Mouse (Mus musculus) midbrain, embryonic 11.5 days (tissue): ENCODE measurements around the gene Naa15. TPM values are rescaled to one million over a fixed set of nuclear protein-coding genes. Genes with fewer than 3 reads are reported as not detected.

Source experiments
- ATAC-seq: fragments of 200-750 bp; cut with Nextera tagmentation; 2 replicates; pipeline ENCODE4 v1.8.0; 2017; ENCODE audit warnings: moderate TSS enrichment, moderate library complexity; ENCODE audit not compliant: low FRiP score
- DNase-seq: peaks from one replicate; pipeline ENCODE4 v3.0.0; 2015; ENCODE audit warnings: low spot score; ENCODE audit errors: missing footprints
- H3K27ac ChIP-seq: fragments of 300-500 bp; sonication (generic); 2 replicates; pipeline ENCODE4 v1.5.1; 2014; ENCODE audit warnings: low read depth, low read length
- H3K27me3 ChIP-seq: fragments of 300-500 bp; sonication (generic); 2 replicates; pipeline ENCODE4 v1.6.1; 2014; ENCODE audit warnings: mild to moderate bottlenecking, low read length, moderate library complexity, mixed read lengths; ENCODE audit not compliant: control insufficient read depth, insufficient read depth
- H3K36me3 ChIP-seq: fragments of 300-500 bp; sonication (generic); 2 replicates; pipeline ENCODE4 v1.6.1; 2014; ENCODE audit warnings: mild to moderate bottlenecking, low read length, moderate library complexity, mixed read lengths; ENCODE audit not compliant: control insufficient read depth, insufficient read depth
- H3K4me1 ChIP-seq: fragments of 300-500 bp; sonication (generic); 2 replicates; pipeline ENCODE4 v1.6.1; 2014; ENCODE audit warnings: low read length; ENCODE audit not compliant: control insufficient read depth, insufficient read depth
- H3K4me2 ChIP-seq: fragments of 300-500 bp; sonication (generic); 2 replicates; pipeline ENCODE4 v1.6.1; 2014; ENCODE audit warnings: mild to moderate bottlenecking, moderate library complexity
- H3K4me3 ChIP-seq: fragments of 300-500 bp; sonication (generic); 2 replicates; pipeline ENCODE4 v1.5.1; 2014; ENCODE audit warnings: low read depth, low read length
- H3K9ac ChIP-seq: fragments of 300-500 bp; sonication (generic); 2 replicates; pipeline ENCODE4 v1.6.1; 2014; ENCODE audit warnings: low read length
- H3K9me3 ChIP-seq: fragments of 300-500 bp; sonication (generic); 2 replicates; pipeline ENCODE4 v1.6.1; 2016; ENCODE audit warnings: low read length; ENCODE audit not compliant: control insufficient read depth
- WGBS: fragments of 180-500 bp; shearing (Covaris S2); extraction: QIAGEN DNeasy Blood & Tissue Kit; methylation state at CpG from one replicate; pipeline ENCODE4 v1.1.7; 2014; 5-methylcytosine and 5-hydroxymethylcytosine counted together
- polyA plus RNA-seq: library from polyadenylated mRNA; unstranded; fragments of >200 nt; fragmentation: Nextera tagmentation; extraction: Ambion mirVana; gene quantifications from 2 replicates; pipeline ENCODE4 v1.2.1, GENCODE M21; 2014

Naa15 gene
- polyA plus RNA-seq, 1 experiment from 2014 or later, result 54.5 TPM

DNA sequence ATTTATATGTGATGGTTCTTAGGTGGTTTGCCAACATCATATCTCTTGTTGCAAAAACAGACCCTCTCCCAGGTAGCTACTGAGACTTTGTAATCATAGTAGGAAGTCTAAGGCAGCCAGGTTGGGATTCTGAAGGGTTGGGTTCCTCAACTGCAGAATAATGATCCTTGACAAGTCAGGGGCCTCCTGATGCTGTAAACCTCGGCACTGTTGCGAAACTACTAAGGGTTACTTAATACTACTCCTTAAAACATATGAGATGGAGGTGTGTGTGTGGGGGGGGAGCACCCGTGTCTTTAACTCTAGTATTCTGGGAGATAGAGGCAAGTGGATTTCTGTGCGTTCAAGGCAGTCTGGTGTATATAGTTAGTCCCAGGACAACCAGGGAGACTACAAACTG is 70.4 kb downstream of the Naa15 start:
- Histone ChIP-seq H3K27me3 (no peaks in the 10 kb centered on the region), H3K4me1 (peaks cover 12% of the 10 kb centered on the region), H3K9ac (no peak overlapping the region), H3K9me3 (no peaks in the 10 kb centered on the region), H3K36me3 (no peaks in the 10 kb centered on the region), H3K27ac (no peak overlapping the region), H3K4me3 (no peak overlapping the region), H3K4me2 (no peak overlapping the region)
- no peak for ATAC-seq
- DNase-seq, result no peak
- 89% methylated on average over 4 of the region's 4 CpGs for WGBS

DNA sequence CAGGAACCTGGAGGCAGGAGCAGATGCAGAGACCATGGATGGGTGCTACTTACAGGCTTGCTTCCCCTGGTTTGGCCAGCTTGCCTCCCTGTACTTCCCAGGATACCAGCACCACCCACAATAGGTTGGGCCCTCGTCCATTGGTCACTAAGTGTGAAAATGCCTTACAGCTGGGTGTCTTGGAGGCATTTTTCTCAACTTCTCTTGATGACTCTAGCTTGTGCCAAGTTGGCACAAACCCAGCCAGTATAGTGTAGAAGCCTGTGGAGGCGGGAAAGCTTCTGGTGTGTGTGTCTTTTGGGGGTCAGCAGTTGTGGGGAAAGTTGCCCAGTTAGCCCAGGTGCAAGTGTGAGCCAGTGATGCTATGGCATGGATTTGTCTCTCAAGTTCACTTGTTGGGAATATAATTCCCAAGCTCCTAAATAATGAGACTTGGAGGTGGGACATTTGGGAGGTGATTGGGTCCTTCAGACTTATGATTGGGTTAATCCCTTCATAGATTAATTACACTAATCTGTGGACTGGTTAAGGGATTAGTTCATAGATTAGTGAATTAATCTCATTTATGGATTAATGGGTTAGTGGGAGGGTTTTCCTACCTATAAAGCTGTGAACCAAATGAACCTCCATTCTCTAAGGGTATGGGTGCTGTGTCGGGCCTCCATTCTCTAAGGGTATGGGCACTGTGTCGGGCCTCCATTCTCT is 71.7 kb downstream of the Naa15 start:
- WGBS, result 92% methylated on average over 4 of the region's 4 CpGs
- peaks cover 12% of the 10 kb centered on the region for H3K4me1 ChIP-seq
- no peaks in the 10 kb centered on the region for H3K27me3 ChIP-seq
- ATAC-seq, result no peak
- DNase-seq, result no peak
- H3K27ac ChIP-seq, result no peak overlapping the region
- H3K4me3 ChIP-seq, result no peak overlapping the region
- no peak overlapping the region for H3K9ac ChIP-seq
- no peak overlapping the region for H3K4me2 ChIP-seq
- no peaks in the 10 kb centered on the region for H3K9me3 ChIP-seq
- no peaks in the 10 kb centered on the region for H3K36me3 ChIP-seq

DNA sequence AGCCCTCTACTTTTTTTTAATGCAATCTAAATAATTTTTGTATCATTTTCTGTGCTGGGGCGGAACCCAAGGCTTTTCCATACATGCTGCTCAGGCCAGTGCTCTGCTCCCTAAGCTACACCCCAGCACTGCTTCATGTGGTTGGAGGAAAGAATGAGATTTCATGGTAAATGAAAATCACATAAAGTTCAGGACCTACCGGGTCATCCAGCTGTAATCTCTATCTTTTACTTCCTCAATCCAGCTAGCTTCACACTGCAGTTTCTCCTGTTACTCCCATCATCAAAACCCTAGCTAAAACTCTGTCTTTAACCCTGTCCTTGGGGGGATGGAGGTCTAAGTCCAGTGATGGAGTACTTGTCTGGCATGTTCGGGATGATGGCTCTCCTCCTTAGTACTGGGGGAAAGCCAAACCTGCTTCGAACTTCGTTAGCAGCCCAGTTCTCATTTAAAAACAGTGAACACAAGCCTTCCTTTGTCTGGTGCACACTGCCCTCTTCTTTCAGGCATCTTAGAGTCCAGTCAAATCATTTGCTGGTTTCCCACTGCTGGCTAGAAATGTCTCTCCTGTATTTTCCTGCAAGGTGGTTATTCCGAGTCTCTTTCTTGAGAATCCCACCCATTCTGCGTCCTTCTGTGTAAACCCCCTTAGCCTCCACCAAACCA is 75.3 kb downstream of the Naa15 start:
- Histone ChIP-seq H3K4me3 (no peak overlapping the region), H3K27me3 (no peaks in the 10 kb centered on the region), H3K4me2 (no peak overlapping the region), H3K4me1 (peaks cover 2% of the 10 kb centered on the region), H3K36me3 (0 out of 2 replicates have a peak, but pooled peaks cover 2% of the 10 kb centered on the region), H3K9me3 (no peaks in the 10 kb centered on the region), H3K27ac (no peak overlapping the region), H3K9ac (no peak overlapping the region)
- whole genome bisulfite sequencing, result 93% methylated on average over 7 of the region's 7 CpGs
- peak; percentile 77 for DNase-seq
- no peak for ATAC-seq

DNA sequence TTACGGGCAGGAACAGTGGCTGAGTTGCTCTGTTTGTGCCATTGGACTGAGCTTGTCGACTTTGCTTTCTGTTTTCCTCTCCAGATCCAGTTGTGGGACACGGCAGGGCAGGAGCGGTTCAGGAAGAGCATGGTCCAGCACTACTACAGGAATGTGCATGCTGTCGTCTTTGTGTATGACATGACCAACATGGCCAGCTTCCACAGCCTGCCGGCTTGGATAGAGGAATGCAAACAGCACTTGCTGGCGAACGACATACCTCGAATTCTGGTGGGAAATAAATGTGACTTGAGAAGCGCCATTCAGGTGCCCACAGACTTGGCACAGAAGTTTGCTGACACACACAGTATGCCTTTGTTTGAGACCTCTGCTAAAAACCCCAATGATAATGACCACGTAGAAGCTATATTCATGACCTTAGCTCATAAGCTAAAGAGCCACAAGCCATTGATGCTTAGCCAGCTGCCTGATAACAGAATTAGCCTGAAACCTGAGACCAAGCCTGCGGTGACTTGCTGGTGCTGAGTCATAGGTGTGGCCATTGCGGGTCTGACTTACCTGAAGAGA is 78.4 kb downstream of the Naa15 start:
- H3K27me3 ChIP-seq, result no peaks in the 10 kb centered on the region
- no peak overlapping the region for H3K4me3 ChIP-seq
- 0 out of 2 replicates have a peak, but pooled peaks cover 2% of the 10 kb centered on the region for H3K36me3 ChIP-seq
- no peaks in the 10 kb centered on the region for H3K4me1 ChIP-seq
- ATAC-seq (no peak), DNase-seq (peak; percentile 47)
- H3K4me2 ChIP-seq, result no peak overlapping the region
- H3K9ac ChIP-seq, result no peak overlapping the region
- no peak overlapping the region for H3K27ac ChIP-seq
- 93% methylated on average over 13 of the region's 13 CpGs for whole genome bisulfite sequencing
- H3K9me3 ChIP-seq, result no peaks in the 10 kb centered on the region

DNA sequence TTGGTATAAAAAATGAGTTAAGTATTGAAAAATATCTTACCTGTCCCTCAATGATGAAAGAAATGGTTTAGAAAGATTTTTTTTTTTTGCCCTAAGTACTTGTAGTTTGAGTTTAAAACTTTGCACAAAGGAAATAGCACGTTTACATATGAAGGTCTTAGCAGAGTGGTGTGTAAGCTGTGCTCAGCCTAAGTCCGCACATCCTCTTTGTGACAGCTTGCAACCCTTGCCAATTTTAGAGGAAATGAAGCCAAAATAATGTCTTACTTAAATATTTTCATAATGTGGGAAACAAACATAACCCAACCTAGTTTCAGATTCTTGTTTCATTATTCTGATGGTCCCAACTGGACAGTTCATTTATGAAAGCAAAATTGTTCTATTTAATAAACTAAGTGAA is 79.5 kb downstream of the Naa15 start:
- DNase-seq, result peak; percentile 61
- Histone ChIP-seq H3K36me3 (0 out of 2 replicates have a peak, but pooled peaks cover 2% of the 10 kb centered on the region), H3K4me1 (no peaks in the 10 kb centered on the region), H3K9ac (no peak overlapping the region), H3K9me3 (no peaks in the 10 kb centered on the region), H3K4me3 (no peak overlapping the region), H3K27me3 (no peaks in the 10 kb centered on the region), H3K4me2 (no peak overlapping the region), H3K27ac (no peak overlapping the region)
- no peak for ATAC-seq
- WGBS, result 92% methylated on average over 2 of the region's 2 CpGs

DNA sequence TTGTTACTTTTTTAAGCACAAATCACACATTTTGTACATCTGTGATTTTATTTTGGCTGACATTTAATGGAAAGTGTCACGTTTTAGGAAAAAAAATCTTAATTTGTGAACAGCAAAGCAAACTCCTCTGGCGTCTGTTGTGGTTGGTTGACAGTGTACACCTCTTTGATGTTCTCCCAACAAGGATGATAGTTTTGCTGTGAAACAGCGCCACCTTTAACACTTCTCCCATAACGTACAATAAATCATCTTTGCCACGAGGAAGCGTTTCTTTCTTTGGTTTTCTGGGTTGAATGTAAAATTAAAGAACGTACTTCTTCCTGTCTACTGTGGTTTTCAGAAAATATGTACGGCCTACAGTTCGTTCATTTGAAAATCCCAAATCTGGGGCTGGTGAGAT is 80.7 kb downstream of the Naa15 start:
- ATAC-seq (no peak), DNase-seq (no peak)
- no peaks in the 10 kb centered on the region for H3K4me1 ChIP-seq
- whole genome bisulfite sequencing, result 93% methylated on average over 9 of the region's 9 CpGs
- 0 out of 2 replicates have a peak, but pooled peaks cover 2% of the 10 kb centered on the region for H3K36me3 ChIP-seq
- no peak overlapping the region for H3K4me2 ChIP-seq
- H3K9me3 ChIP-seq, result no peaks in the 10 kb centered on the region
- no peak overlapping the region for H3K4me3 ChIP-seq
- no peak overlapping the region for H3K27ac ChIP-seq
- no peaks in the 10 kb centered on the region for H3K27me3 ChIP-seq
- no peak overlapping the region for H3K9ac ChIP-seq

DNA sequence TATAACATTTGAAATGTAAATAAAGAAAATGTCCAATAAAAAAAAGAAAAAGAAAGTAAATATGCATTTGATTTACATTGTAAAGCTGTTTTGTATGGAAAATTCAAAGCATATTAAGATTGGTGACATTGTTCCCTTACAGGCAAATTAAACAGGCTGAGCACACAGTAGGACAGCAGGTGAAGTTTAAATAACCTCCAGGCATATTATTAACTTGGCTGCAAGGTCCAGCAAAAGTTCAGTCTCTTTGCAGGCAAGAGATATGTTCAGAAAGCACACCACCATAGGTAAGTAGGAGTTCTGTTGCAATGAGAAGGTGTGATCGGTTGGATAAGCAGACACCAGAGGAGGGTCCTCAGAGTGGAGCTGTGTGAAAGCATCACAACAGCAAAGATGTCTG is 83.0 kb downstream of the Naa15 start:
- no peak for ATAC-seq
- no peak overlapping the region for H3K4me2 ChIP-seq

DNA sequence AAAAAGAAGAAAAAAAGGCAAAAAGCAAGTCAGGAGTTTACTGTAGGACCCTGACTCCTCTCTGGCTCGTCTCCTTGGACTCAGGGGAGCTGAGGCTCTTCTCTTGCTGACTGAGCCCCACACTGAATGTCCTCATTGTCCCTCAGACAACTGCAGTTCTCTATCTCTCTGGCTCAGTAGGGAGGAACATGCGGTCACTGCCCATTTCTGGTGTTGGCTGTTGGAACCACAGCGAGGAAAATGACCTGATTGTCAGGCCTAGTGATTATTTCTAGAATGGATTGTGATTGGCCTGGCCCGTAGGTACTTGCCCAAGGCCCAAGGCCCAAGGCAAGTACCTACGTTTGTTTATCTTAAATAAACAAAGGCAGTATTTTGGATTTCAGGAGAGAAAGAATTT is 83.7 kb downstream of the Naa15 start:
- WGBS, result 82% methylated on average over 5 of the region's 5 CpGs
- Histone ChIP-seq H3K36me3 (0 out of 2 replicates have a peak, but pooled peaks cover 2% of the 10 kb centered on the region), H3K9ac (no peak overlapping the region), H3K4me1 (no peaks in the 10 kb centered on the region), H3K4me2 (no peak overlapping the region), H3K4me3 (no peak overlapping the region), H3K27ac (no peak overlapping the region), H3K9me3 (no peaks in the 10 kb centered on the region), H3K27me3 (no peaks in the 10 kb centered on the region)
- ATAC-seq, result no peak
- peak; percentile 37 for DNase-seq

More for the DNA sequence above, 83.0 kb downstream of the Naa15 start:
- Histone ChIP-seq H3K4me1 (no peaks in the 10 kb centered on the region), H3K9ac (no peak overlapping the region), H3K27me3 (no peaks in the 10 kb centered on the region), H3K27ac (no peak overlapping the region), H3K36me3 (0 out of 2 replicates have a peak, but pooled peaks cover 2% of the 10 kb centered on the region), H3K9me3 (no peaks in the 10 kb centered on the region), H3K4me3 (no peak overlapping the region)
- no peak for DNase-seq
- WGBS, result 92% methylated on average over 1 of the region's 1 CpGs

DNA sequence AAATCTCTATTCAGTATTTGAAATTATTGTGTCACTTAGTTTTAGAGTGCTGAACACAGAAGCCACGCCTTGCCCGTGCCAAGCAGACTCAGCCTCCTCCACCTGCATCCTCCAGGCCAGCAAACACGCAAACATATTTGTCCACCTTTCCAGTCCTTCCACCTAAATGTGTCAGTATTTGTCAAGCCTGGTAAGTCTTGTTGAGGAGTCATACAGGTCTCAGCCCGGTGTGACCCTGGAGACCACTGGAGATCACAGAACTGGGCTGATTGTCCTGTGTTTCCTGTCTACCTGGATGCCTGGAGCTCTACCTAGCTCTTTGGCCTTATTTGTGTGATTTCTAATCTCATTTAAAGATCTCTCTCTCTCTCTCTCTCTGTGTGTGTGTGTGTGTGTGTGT is 84.9 kb downstream of the Naa15 start:
- no peak for ATAC-seq
- no peak for DNase-seq

More for the DNA sequence above, 84.9 kb downstream of the Naa15 start:
- Histone ChIP-seq H3K36me3 (no peaks in the 10 kb centered on the region), H3K4me1 (no peaks in the 10 kb centered on the region), H3K4me2 (no peak overlapping the region), H3K9me3 (no peaks in the 10 kb centered on the region), H3K27ac (no peak overlapping the region), H3K9ac (no peak overlapping the region), H3K4me3 (no peak overlapping the region), H3K27me3 (no peaks in the 10 kb centered on the region)
- WGBS, result 98% methylated on average over 4 of the region's 4 CpGs
